Mouse (Mus musculus) myocyte (in vitro differentiated cells): ENCODE measurements at regions not wholly inside any gene's neighbourhood (a gene's known extent, or its start where the extent isn't known, plus 50 kb on each side); places are given as distances from the start of the nearest gene placed in this dataset.
A peak's percentile ranks its signal among the peaks of the same experiment; 100 is the strongest.

Source experiments
- H3K27me3 ChIP-seq: one replicate; pipeline ENCODE4 v1.6.1; 2011; ENCODE audit not compliant: control insufficient read depth, insufficient read depth, insufficient read length
- H3K36me3 ChIP-seq: one replicate; pipeline ENCODE4 v1.6.1; 2011; ENCODE audit not compliant: control insufficient read depth, insufficient read depth
- H3K4me2 ChIP-seq: one replicate; pipeline ENCODE4 v1.6.1; 2011; ENCODE audit warnings: low read depth, control low read depth
- H3K4me3 ChIP-seq: one replicate; pipeline ENCODE4 v1.5.1; 2011; ENCODE audit warnings: mild to moderate bottlenecking, control low read depth, moderate library complexity
- H3K79me2 ChIP-seq: one replicate; pipeline ENCODE4 v1.6.1; 2011; ENCODE audit not compliant: control insufficient read depth, insufficient read depth
- H3ac ChIP-seq: one replicate; pipeline ENCODE4 v1.6.1; 2011; ENCODE audit not compliant: control insufficient read depth, insufficient read length
- CEBPB ChIP-seq: IDR thresholded peaks from 2 replicates; pipeline ENCODE4 v1.6.1; 2011; ENCODE audit warnings: mild to moderate bottlenecking, moderate library complexity; ENCODE audit not compliant: poor library complexity, insufficient read depth, severe bottlenecking
- E2F4 ChIP-seq: IDR thresholded peaks from one replicate; pipeline ENCODE4 v1.6.1; 2011; ENCODE audit warnings: mild to moderate bottlenecking, control low read depth, moderate library complexity; ENCODE audit not compliant: insufficient read depth
- MAX ChIP-seq: IDR thresholded peaks from one replicate; pipeline ENCODE4 v1.6.1; 2011; ENCODE audit warnings: low read depth, mild to moderate bottlenecking, control low read depth
- MYOD1 ChIP-seq, 3 experiments: IDR thresholded peaks; one replicate each; pipeline ENCODE4 v1.6.1; 2011; ENCODE audit warnings: control low read depth in 2 of 3, low read depth in 2 of 3, mild to moderate bottlenecking in 2 of 3, moderate library complexity in 1 of 3; ENCODE audit not compliant: insufficient read length in 2 of 3, control insufficient read depth in 1 of 3
- MYOG ChIP-seq, 3 experiments: IDR thresholded peaks; one replicate each; pipeline ENCODE4 v1.6.1; 2011; ENCODE audit warnings: control low read depth in 2 of 3, low read depth in 2 of 3, mild to moderate bottlenecking in 2 of 3; ENCODE audit not compliant: insufficient read length in 2 of 3, control insufficient read depth in 1 of 3, insufficient read depth in 1 of 3
- POLR2A ChIP-seq: IDR thresholded peaks from one replicate; pipeline ENCODE4 v1.6.1; 2011; ENCODE audit warnings: low read depth, mild to moderate bottlenecking, control low read depth, moderate library complexity; ENCODE audit not compliant: insufficient read length
- POLR2AphosphoS2 ChIP-seq: IDR thresholded peaks from one replicate; pipeline ENCODE4 v1.6.1; 2011; ENCODE audit warnings: low read depth, control low read depth; ENCODE audit not compliant: insufficient read length
- REST ChIP-seq: IDR thresholded peaks from one replicate; pipeline ENCODE4 v1.6.1; 2011; ENCODE audit warnings: mild to moderate bottlenecking, control low read depth, moderate library complexity; ENCODE audit not compliant: insufficient read depth, insufficient read length
- SRF ChIP-seq: IDR thresholded peaks from one replicate; pipeline ENCODE4 v1.6.1; 2011; ENCODE audit warnings: low read depth; ENCODE audit not compliant: control insufficient read depth, insufficient read length
- TCF12 ChIP-seq: IDR thresholded peaks from one replicate; pipeline ENCODE4 v1.6.1; 2011; ENCODE audit warnings: mild to moderate bottlenecking, control low read depth; ENCODE audit not compliant: poor library complexity, insufficient read depth, severe bottlenecking
- TCF3 ChIP-seq: IDR thresholded peaks from one replicate; pipeline ENCODE4 v1.6.1; 2011; ENCODE audit warnings: low read depth, control low read depth; ENCODE audit not compliant: insufficient read length
- USF1 ChIP-seq: IDR thresholded peaks from one replicate; pipeline ENCODE4 v1.6.1; 2011; ENCODE audit warnings: low read depth, mild to moderate bottlenecking, control low read depth, moderate library complexity

- Histone ChIP-seq H3K79me2 (no peaks in the 10 kb centered on the region), H3K27me3 (no peaks in the 10 kb centered on the region), H3K4me3 (no peak overlapping the region), H3K36me3 (no peaks in the 10 kb centered on the region), H3K4me2 (no peak overlapping the region), H3ac (no peak overlapping the region)
- TF ChIP-seq CEBPB (no peak), POLR2A (no peak)
These were observed 1151.7 kb upstream of the 4930412O13Rik start for GRCm38 (mm10) chr2:8729306-8729705.

DNA sequence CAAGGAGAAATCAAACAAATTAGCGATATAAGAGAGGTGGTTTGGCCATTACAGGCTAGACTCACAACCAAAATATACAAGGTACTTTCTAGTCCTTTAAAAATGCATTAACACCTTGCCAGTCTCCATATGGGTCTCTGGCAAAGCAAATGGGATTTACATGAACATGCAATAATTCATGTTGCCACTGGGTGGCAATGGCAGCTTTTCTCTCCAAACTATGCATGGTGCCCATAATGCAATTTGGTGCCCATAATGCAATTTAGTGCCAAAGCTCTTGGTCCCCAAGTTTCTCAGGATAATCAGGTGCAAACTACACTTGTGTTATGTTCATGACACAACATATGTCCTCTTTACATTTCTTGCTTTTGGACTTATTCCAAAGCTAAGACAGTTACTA, 1126.9 kb upstream of the 4930412O13Rik start:
- no peak overlapping the region for H3ac ChIP-seq
- H3K27me3 ChIP-seq = no peaks in the 10 kb centered on the region
- H3K4me3 ChIP-seq = no peak overlapping the region
- no peaks in the 10 kb centered on the region for H3K36me3 ChIP-seq
- H3K79me2 ChIP-seq = no peaks in the 10 kb centered on the region
- no peak for TF ChIP-seq E2F4
- no peak for TF ChIP-seq CEBPB
- TF ChIP-seq USF1 = no peak
- TF ChIP-seq TCF12 = no peak
- no peak for TF ChIP-seq MAX
- TF ChIP-seq REST = no peak
- no peak for TF ChIP-seq MYOG (IDR thresholded peaks at IDR 0.05; ENCODE audit: control insufficient read depth in 1 of 3, insufficient read depth in 1 of 3, insufficient read length in 2 of 3, low read depth in 2 of 3)
- no peak for TF ChIP-seq SRF
- no peak for TF ChIP-seq TCF3
- TF ChIP-seq POLR2A = no peak
- H3K4me2 ChIP-seq = no peak overlapping the region

- Histone ChIP-seq H3ac (no peak overlapping the region), H3K4me2 (no peak overlapping the region), H3K79me2 (no peaks in the 10 kb centered on the region), H3K4me3 (no peak overlapping the region), H3K27me3 (no peaks in the 10 kb centered on the region), H3K36me3 (no peaks in the 10 kb centered on the region)
- TF ChIP-seq TCF12 (no peak), SRF (no peak), POLR2AphosphoS2 (no peak), MAX (no peak), MYOD1 (IDR thresholded peaks at IDR 0.05; ENCODE audit: control insufficient read depth in 1 of 3, insufficient read length in 2 of 3, low read depth in 2 of 3) (no peak), USF1 (no peak), POLR2A (no peak), MYOG (IDR thresholded peaks at IDR 0.05; ENCODE audit: control insufficient read depth in 1 of 3, insufficient read depth in 1 of 3, insufficient read length in 2 of 3, low read depth in 2 of 3) (no peak), TCF3 (no peak), REST (no peak), CEBPB (no peak), E2F4 (no peak)
These were observed 1124.5 kb upstream of the 4930412O13Rik start for GRCm38 (mm10) chr2:8756546-8756945.

DNA sequence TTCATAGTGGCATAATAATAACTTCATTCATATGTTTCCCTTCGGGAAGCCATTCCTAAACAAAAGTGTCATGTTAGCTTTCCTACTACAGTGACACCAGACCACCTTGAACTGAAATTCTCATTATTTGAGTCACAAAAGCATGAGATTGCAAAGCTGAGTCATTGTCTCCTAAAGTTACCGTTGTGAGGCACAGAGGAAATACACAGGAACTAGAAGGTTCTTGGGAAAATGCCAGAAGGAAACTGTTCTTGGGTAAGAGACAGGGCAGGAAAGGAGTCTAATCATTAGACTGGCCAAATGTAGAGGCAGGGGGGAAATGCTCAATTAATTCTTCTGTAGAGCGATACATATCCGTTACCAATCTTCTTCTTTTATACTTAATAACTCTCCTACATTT, 1110.4 kb upstream of the 4930412O13Rik start:
- H3K4me2 ChIP-seq = no peak overlapping the region
- no peak overlapping the region for H3K4me3 ChIP-seq
- no peak overlapping the region for H3ac ChIP-seq
- no peaks in the 10 kb centered on the region for H3K79me2 ChIP-seq
- TF ChIP-seq TCF3 (no peak), E2F4 (no peak), TCF12 (no peak), SRF (no peak), REST (no peak), POLR2A (no peak), MYOD1 (IDR thresholded peaks at IDR 0.05; ENCODE audit: control insufficient read depth in 1 of 3, insufficient read length in 2 of 3, low read depth in 2 of 3) (no peak), MAX (no peak), USF1 (no peak)
- H3K36me3 ChIP-seq = no peaks in the 10 kb centered on the region
- no peaks in the 10 kb centered on the region for H3K27me3 ChIP-seq

DNA sequence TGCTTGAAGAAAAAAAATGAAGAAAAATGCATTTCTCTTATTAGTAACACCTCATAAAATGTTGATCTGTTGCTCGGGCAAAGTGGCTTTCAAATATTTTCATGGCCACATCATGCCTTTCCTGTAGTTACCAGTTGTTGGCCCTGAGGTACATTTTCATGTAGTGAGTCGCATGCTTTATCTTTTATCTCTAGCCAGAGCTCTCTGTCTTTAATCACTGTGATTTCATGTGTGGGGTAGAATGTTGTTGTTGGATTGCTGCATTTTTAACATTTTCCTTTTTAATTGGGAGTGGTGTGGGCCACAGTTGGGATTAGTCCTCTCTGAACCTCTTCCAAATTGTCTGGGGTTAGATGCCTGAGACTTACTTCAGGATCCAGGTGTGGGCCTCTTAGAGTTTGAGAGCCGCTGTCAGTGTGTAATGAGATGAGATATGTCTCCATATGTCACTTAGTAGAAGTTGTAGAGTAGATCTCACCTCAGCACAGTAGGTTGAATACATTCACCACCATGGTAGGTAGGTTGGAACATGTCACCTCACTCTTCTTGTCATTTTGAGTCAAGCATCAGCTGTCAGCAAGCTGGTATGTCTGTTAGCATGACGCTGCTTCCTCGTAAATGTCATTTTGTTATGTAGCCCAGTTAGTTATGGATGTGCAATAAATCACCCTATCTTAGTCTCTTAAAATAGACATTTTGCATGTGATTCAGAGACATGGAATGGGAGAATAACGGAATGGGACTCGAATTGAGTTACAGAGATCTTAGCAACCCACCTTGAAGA, 1099.7 kb upstream of the 4930412O13Rik start:
- Histone ChIP-seq H3K4me2 (peak overlapping the region; percentile 25), H3ac (no peak overlapping the region), H3K36me3 (no peaks in the 10 kb centered on the region), H3K4me3 (no peak overlapping the region), H3K79me2 (no peaks in the 10 kb centered on the region), H3K27me3 (no peaks in the 10 kb centered on the region)
- TF ChIP-seq MYOD1 (IDR thresholded peaks at IDR 0.05; ENCODE audit: control insufficient read depth in 1 of 3, insufficient read length in 2 of 3, low read depth in 2 of 3) = peak in 1 of 3 experiments; percentile 73
- no peak for TF ChIP-seq USF1
